Mouse (Mus musculus) 416B (cell line): ENCODE results near the gene Fbxw13.
"Not testable (repeated sequence)": the region's sequence is repeated elsewhere in the genome, so short reads cannot be mapped to it uniquely, and the experiment has no call there.

Experiments
- DNase-seq: peaks from one replicate; pipeline ENCODE4 v3.0.0; 2011; ENCODE audit warnings: low read depth

The Fbxw13 gene

DNA sequence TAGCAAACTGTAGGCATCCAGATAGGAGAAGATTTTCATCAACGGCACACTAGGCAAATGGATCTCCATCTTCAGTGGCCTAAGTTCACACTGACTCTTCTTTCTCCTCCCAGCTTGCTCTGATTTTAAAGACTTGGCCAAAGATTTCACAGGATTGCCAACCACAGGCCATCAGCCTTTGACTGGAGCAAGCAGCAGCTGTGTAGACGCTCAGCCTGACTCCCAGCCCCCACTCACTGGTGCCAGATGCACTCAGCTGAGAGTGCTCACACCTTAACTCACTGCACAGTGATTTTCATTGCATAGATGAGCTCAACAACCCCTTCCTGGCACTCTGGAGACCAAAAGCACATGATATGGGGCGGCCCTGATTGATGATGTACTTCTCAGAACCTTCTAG is at the start of gene Fbxw13:
Gene Fbxw13 (minus strand): TSS at position 101 of the 400 bp plus-strand sequence.
- not testable (repeated sequence) for DNase-seq

GRCm38 (mm10) chr9:109234654-109235053 is 38.9 kb upstream of the Fbxw13 start, which contains the start of gene Fbxw20:
Fbxw20 (minus strand) TSS chr9:109234754.
- no peak for DNase-seq

- no peak for DNase-seq
Observed at GRCm38 (mm10) chr9:109218449-109218848, 22.7 kb upstream of the Fbxw13 start.

DNA sequence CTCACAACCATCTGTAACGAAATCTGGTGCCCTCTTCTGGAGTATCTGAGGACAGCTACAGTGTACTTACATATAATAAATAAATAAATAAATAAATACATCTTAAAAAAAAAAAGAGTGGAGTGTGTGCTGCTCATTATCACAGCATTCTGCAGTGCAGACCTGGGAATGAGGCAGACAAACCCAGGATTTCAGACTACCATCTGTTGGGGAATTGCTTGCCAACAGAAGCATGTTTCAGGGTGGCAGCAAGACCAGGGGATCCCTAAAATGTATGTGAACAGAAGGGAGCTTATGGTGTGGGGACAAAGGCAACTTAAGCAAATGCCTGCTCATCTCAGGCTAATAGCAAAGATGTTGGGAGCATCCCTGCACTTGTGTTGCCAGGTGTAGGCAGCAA is 5.6 kb upstream of the Fbxw13 start:
- not testable (repeated sequence) for DNase-seq

GRCm38 (mm10) chr9:109200349-109200748 is 4.6 kb upstream of the Fbxw13 start:
- DNase-seq, result no peak

GRCm38 (mm10) chr9:109199353-109199752 is 3.6 kb upstream of the Fbxw13 start:
- DNase-seq, result no peak

DNA sequence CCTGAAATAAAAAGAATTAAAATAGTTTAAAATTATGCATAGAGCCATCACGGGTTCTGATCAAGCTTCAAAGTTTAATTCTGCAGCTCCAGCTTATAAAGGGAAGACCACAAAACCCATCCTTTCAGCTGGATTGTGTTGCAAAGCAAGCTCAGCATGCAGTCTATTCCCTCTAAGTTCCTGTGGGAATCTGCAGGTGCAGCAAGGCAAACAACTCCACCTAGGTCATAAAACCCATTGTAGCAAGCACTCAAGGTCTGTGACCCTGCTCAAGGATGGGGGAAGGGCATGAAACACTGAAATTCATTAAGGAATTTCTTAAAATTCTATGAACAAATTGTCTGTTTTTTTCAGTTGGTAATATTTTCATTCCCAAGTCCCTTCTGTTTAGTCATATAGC is 18.6 kb downstream of the Fbxw13 start:
- DNase-seq, result no peak

DNA sequence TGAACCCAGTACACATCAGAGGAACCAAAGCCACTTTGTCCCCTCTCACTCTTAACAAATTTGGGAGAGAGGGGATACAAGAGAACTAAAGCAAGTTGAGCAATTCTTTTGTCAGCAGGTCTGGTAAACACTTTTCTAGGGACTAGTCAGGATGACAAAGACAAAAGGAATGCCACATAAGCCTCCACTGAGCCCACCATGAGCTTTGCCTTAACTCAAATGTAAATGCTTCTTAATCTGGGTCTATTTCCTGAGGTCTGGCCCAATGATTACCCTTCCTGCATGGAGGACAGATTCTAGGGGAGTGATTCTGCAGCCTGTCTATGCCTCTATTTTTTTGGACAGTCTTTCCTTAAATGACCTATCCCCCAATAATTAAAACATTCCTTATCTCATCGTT is 19.5 kb downstream of the Fbxw13 start:
- DNase-seq, result no peak

DNA sequence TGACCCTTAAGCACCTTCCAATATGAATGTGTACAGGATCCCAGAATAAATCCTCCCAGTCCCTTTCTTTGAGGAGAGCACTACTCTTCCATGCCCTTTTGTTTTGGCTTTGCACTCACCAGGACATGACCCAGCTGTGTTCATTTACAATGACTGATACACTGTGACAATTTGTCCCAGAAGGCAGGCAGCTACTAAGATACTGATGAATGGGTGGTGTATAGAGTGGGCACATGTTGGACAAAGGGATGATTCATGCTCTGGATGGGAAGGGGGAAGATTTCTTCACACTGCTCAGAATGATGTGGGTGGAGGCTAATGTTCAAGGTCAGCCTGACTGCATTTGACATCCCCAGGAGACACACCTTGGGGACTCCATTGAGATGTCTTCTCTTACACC is 28.5 kb downstream of the Fbxw13 start:
- DNase-seq, result peak; percentile 1

GRCm38 (mm10) chr9:109161941-109162340 is 33.8 kb downstream of the Fbxw13 start, which contains the start of gene Fbxw21:
Fbxw21 (minus strand) TSS chr9:109162041.
- no peak for DNase-seq

GRCm38 (mm10) chr9:109140414-109140813 is 55.4 kb downstream of the Fbxw13 start:
- not testable (repeated sequence) for DNase-seq

DNA sequence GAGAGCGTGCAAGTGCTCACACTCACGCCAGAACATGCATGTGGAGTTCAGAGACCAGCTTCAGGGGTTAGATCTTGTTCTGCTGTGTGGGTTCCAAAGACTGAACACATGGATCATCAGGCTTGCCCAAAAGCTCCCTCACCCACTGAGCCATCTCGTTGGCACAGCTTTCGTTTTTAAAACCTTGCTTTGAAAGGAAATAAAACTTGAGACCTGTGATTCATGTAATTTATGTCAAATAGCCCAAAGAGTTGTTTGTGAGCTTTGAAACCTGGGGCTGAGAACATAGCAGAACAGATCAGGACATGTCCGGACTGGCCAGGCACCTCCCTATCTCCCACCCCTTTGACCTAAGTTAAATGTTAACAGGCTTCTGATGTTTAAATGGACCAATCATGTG is 65.7 kb downstream of the Fbxw13 start:
- DNase-seq, result no peak
